Mouse (Mus musculus): ENCODE measurements around the gene Ddah1. TPM values are rescaled to one million over a fixed set of nuclear protein-coding genes. Genes with fewer than 3 reads are reported as not detected.

Ddah1 gene
- polyA plus RNA-seq, 1 experiment from 2014 or later, result 85.9 TPM

DNA sequence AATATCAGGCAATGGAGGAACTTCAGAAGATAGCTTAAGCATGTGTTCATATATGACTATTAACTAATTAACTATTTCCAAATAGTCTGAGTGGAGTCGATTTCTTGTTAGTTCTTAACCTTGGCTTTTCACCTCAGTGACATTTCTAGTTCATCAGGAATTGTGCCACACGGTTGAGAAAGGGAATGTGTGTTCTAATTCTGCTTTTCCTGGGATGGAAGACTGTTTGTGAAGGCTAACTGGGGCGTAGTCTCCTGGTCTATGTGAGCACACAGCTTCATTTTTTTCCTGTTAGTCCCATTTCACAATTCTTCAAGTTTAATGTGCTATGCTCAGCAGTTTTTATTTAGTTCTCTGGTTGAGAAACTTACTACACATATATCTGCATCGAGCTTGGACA is 65.2 kb downstream of the Ddah1 start:
- H3K4me1 ChIP-seq, result peaks cover 37% of the 10 kb centered on the region
- H3K9me3 ChIP-seq, result no peaks in the 10 kb centered on the region
- WGBS, result 82% methylated on average over 4 of the region's 4 CpGs
- ATAC-seq (ENCODE audit: low FRiP score), result no peak
- H3K9ac ChIP-seq, result no peak overlapping the region
- H3K4me3 ChIP-seq (replicated peaks), result no peak overlapping the region
- H3K4me2 ChIP-seq, result no peak overlapping the region
- H3K27me3 ChIP-seq, result no peaks in the 10 kb centered on the region
- no peak overlapping the region for H3K27ac ChIP-seq
- no peaks in the 10 kb centered on the region for H3K36me3 ChIP-seq (replicated peaks)

DNA sequence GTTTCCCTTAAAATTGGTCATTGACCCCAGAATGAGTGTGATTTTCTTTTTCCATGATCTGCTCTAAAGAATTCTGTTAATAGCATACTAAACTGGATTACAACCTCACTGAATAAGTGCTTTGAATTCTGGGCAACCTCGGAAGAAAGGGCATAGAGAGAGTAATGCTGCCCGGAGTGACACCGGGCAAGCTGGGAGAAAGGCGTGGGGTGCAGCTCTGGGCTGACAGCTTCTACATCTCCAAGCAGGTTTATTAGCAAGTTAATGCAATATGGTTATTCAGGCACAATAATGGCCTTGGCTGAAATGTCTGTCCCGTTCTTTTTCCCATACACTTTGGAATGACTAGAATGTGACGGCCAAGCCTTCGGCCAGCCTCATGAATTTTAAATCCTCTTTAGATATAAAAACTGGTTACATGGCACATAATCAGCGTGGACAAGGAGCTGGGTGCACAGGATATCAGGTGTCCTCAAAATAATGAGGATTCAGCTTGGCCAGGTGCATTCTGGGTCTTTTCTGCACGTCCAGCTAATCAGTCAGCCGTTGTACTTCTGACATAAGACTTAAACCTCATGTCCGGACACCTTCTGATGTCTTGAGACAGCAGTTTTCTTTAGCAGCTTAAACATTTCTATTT is 67.1 kb downstream of the Ddah1 start:
- peak overlapping the region; percentile 70; the same call in 1 of the 2 replicates for H3K27ac ChIP-seq
- ATAC-seq (ENCODE audit: low FRiP score), result peak; percentile 81
- WGBS, result 18% methylated on average over 11 of the region's 11 CpGs

DNA sequence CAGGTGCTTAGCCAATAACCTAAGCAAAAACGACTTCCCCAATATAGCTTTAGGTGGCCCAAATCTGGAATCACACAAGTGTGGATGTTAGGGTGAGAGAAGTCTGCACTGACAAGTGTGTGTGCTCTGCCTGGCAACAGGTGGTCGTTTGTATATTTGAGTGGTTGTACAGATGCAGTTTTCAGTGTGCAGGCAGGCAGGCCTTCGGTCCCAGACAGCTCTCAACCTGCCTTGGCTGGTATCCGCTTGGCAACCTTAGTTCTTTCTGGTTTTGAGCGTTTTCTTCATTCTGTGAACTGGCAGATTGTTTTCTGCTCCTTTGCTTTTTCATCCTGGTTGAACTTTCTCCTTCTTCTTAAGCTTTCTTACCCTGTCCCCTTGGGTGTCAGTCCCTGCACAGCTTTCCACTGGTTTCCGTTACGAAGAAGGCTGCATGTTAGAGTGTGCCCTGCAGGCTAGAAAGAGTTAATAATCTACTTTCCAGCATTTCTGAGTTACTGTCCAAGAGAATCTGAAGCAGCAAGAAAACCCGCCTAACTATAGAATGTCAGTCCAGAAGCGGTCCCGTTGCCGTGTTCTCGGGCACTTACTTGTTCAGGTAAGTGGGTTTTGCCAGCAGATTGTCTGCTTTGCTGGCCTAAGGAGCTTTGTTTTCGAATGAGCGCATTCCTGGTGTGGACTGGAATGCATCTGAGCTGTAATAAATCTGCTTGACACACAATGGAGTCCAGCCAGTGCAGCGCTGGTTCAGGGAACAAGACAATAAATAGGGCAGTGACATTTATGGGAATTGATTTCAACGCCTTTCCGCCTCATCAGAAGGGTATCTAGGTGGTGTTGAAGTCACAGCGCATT is 68.9 kb downstream of the Ddah1 start:
- no peaks in the 10 kb centered on the region for H3K9me3 ChIP-seq
- no peaks in the 10 kb centered on the region for H3K36me3 ChIP-seq (replicated peaks)
- H3K4me3 ChIP-seq (replicated peaks), result no peak overlapping the region
- WGBS, result 44% methylated on average over 18 of the region's 18 CpGs
- ATAC-seq (ENCODE audit: low FRiP score), result no peak
- H3K4me1 ChIP-seq, result peaks cover 38% of the 10 kb centered on the region
- H3K9ac ChIP-seq, result no peak overlapping the region
- H3K4me2 ChIP-seq, result peak overlapping the region; percentile 6; the same call in 1 of the 2 replicates
- H3K27ac ChIP-seq, result peak overlapping the region; percentile 65
- H3K27me3 ChIP-seq, result no peaks in the 10 kb centered on the region

More for the DNA sequence above, 67.1 kb downstream of the Ddah1 start:
- Histone ChIP-seq H3K27me3 (no peaks in the 10 kb centered on the region), H3K9ac (no peak overlapping the region), H3K36me3 (replicated peaks) (no peaks in the 10 kb centered on the region), H3K4me2 (peak overlapping the region; percentile 10; the same call in 1 of the 2 replicates), H3K4me1 (peaks cover 38% of the 10 kb centered on the region), H3K4me3 (replicated peaks) (no peak overlapping the region), H3K9me3 (no peaks in the 10 kb centered on the region)

DNA sequence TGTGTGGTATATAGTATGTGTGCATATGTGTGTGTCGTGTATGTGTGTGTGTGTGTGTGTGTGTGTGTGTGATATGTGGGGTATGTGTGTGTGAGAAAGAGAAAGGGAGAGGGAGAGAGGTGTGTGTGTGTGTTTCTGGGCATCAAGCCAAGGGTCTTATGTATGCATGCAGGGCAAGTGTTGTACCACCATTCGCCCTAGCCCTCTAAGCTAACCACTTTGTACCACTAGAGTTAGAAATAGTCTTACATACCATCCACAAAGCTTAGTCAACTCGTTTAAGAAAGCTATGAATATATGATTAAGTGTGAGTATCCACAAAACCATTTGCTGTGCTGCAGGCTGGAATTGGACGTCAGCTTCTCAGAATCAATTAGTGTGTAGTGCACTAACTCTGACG is 70.4 kb downstream of the Ddah1 start:
- no peak for ATAC-seq (ENCODE audit: low FRiP score)
- WGBS, result 52% methylated on average over 5 of the region's 5 CpGs

DNA sequence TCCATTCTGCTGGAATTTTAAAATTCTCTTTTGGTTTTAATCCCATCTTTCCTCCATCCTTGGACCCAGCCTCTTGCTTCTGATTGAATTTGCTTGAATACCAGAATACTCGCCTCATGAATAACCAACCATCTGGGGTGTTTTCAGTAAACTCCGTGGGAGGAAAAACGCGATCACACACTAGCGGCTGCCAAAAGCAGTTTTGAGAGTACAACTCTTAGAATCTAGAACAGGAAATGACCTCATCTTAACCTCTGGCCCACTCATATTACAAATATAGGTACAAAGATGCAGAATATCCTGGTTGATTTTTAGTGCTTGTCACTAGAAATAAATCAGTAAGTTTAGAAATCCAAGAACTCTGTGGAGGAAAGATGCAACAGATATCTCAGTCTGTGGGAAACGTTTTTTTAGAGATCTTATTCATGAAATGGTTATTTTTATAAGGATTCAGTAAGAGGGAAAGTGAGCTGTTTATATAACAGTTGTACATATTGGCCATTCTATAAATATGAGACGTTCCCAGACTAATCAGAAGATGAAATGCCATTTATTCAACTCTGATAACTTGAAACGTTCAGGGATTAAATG is 75.6 kb downstream of the Ddah1 start:
- no peak for ATAC-seq (ENCODE audit: low FRiP score)
- no peaks in the 10 kb centered on the region for H3K9me3 ChIP-seq
- no peak overlapping the region for H3K4me3 ChIP-seq (replicated peaks)
- H3K4me2 ChIP-seq, result no peak overlapping the region
- H3K27me3 ChIP-seq, result no peaks in the 10 kb centered on the region
- WGBS, result 74% methylated on average over 8 of the region's 8 CpGs
- H3K36me3 ChIP-seq (replicated peaks), result peaks cover 2% of the 10 kb centered on the region; the same call in 1 of the 2 replicates
- 0 out of 2 replicates have a peak overlapping the region, but pooled peaks have one; percentile 19 for H3K27ac ChIP-seq
- no peak overlapping the region for H3K9ac ChIP-seq
- H3K4me1 ChIP-seq, result peaks cover 3% of the 10 kb centered on the region; the same call in 1 of the 2 replicates

More for the DNA sequence above, 70.4 kb downstream of the Ddah1 start:
- no peaks in the 10 kb centered on the region for H3K9me3 ChIP-seq
- no peak overlapping the region for H3K4me2 ChIP-seq
- no peak overlapping the region for H3K9ac ChIP-seq
- no peaks in the 10 kb centered on the region for H3K36me3 ChIP-seq (replicated peaks)
- H3K27me3 ChIP-seq, result no peaks in the 10 kb centered on the region
- peaks cover 41% of the 10 kb centered on the region for H3K4me1 ChIP-seq
- no peak overlapping the region for H3K4me3 ChIP-seq (replicated peaks)
- H3K27ac ChIP-seq, result no peak overlapping the region

DNA sequence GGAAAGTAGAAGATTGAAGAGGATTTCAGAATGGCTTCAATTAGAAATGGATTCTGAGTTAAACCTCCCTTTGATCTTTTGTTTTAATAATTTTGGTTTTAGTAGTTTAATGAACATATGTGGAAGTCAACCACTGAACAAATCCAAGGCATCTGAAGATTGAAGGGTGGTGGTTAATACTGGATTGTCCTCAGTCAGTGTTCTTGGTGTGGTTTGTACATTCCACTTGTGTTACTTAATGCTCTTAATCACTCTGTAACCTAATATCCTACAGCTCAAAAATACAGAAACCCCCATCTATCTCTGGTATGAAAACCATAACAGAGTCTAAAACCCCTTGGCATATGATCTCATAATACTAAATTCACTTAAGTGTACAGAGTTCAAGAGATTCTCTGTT is 79.8 kb downstream of the Ddah1 start:
- H3K36me3 ChIP-seq (replicated peaks), result peaks cover 9% of the 10 kb centered on the region; the same call in 1 of the 2 replicates
- no peak overlapping the region for H3K4me2 ChIP-seq
- H3K4me3 ChIP-seq (replicated peaks), result no peak overlapping the region
- no peaks in the 10 kb centered on the region for H3K9me3 ChIP-seq
- H3K27ac ChIP-seq, result no peak overlapping the region
- no peaks in the 10 kb centered on the region for H3K27me3 ChIP-seq
- no peak overlapping the region for H3K9ac ChIP-seq
- no peak for ATAC-seq (ENCODE audit: low FRiP score)
- no peaks in the 10 kb centered on the region for H3K4me1 ChIP-seq

DNA sequence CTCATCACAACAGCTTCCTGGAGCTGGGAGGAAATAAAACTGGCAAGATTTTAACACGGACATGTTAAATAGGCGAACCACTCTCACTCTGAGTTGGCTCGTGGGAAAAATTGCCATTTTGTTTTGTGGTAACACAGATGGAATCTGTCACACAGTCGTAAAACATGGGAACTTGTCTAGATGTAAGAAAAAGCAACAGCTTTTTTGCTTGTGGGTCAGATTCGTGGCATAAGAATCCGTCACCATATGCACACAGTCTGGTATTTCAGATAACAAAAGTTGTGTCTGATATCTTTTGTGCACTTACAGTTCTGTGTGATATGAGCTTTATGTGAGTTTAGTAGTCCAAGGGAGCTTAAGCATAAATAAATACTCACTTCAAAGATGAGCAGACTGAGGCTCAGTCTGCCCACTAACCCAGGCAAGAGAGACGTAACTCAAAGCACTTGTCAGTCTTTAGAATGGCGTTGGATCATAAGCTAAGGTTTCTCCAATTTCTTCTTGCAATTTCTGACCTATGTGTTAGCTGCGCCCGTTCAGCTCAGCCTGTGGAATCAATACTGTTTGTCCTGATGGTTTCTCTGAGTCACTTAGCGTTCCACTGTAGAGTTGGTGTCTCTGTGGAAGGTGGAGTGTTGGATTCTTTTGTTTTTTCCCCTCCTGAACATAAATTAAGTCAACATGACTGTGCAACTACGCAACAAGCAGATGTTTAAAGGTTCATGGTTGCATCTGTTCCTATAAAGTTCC is 83.7 kb downstream of the Ddah1 start:
- H3K4me1 ChIP-seq, result no peaks in the 10 kb centered on the region
- 84% methylated on average over 12 of the region's 12 CpGs for WGBS
- ATAC-seq (ENCODE audit: low FRiP score), result no peak
- no peaks in the 10 kb centered on the region for H3K27me3 ChIP-seq
- H3K36me3 ChIP-seq (replicated peaks), result peaks cover 9% of the 10 kb centered on the region; the same call in 1 of the 2 replicates
- H3K27ac ChIP-seq, result no peak overlapping the region
- no peak overlapping the region for H3K4me2 ChIP-seq
- H3K9me3 ChIP-seq, result no peaks in the 10 kb centered on the region
- no peak overlapping the region for H3K9ac ChIP-seq
- H3K4me3 ChIP-seq (replicated peaks), result no peak overlapping the region

DNA sequence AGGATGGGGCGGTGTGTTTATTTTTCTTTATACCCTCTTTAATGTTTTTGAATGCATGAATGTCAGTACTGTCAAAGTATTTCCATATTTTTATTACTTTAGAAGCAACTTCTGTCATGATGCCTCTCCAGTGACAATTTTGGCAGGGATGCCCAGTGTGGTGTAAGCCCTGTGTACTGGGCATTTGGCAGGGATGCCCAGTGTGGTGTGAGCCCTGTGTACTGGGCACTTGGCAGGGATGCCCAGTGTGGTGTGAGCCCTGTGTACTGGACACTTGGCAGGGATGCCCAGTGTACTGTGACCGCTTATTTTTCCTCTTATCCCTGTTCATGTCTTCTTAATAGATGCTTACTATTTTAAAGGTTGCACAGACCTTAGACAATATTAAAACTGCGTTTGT is 85.4 kb downstream of the Ddah1 start:
- no peak for ATAC-seq (ENCODE audit: low FRiP score)
- Histone ChIP-seq H3K4me2 (no peak overlapping the region), H3K27ac (no peak overlapping the region), H3K4me1 (no peaks in the 10 kb centered on the region), H3K9me3 (no peaks in the 10 kb centered on the region), H3K27me3 (no peaks in the 10 kb centered on the region), H3K4me3 (replicated peaks) (no peak overlapping the region), H3K9ac (no peak overlapping the region), H3K36me3 (replicated peaks) (peaks cover 9% of the 10 kb centered on the region; the same call in 1 of the 2 replicates)
- 91% methylated on average over 3 of the region's 3 CpGs for WGBS

DNA sequence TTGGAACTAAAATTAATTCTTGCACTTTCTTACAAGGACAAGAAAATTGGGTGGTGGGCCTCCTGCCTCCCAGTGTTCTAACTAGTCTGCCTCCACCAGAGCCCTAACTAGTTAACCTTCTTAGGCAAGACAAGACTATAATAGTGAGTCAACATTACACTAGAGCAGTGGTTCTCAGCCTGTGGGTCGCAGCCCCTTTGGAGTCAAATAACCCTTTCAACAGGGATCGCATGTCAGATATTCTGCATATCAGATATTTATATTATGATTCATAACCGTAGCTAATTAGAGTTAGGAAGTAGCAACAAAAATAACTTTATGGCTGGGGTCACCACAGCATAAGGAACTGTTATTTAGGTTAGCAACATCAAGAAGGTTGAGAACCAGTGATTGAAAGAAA is 86.4 kb downstream of the Ddah1 start:
- Histone ChIP-seq H3K36me3 (replicated peaks) (no peaks in the 10 kb centered on the region), H3K27ac (no peak overlapping the region), H3K27me3 (no peaks in the 10 kb centered on the region), H3K4me2 (no peak overlapping the region), H3K4me1 (no peaks in the 10 kb centered on the region), H3K4me3 (replicated peaks) (no peak overlapping the region), H3K9ac (no peak overlapping the region), H3K9me3 (no peaks in the 10 kb centered on the region)
- ATAC-seq (ENCODE audit: low FRiP score), result no peak
- WGBS, result 90% methylated on average over 3 of the region's 3 CpGs

DNA sequence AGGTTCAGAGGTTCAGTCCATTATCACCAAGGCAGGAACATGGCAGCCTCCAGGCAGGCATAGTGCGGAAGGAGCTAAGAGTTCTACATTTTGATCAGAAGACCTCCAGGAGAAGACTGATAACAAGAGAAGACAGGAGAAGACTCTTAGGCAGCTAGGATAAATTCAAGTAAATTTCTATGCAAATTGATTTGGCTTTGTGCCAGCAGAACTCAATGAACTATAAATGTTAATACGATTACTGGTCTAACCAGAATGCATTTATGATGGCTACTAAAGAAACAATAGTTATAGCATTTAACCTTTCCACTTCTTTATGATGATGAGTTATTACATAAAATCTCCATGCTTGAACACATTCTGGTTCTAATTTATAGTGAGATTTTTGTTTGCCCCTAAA is 87.8 kb downstream of the Ddah1 start:
- Histone ChIP-seq H3K4me3 (replicated peaks) (no peak overlapping the region), H3K4me1 (no peaks in the 10 kb centered on the region), H3K9ac (no peak overlapping the region), H3K27me3 (no peaks in the 10 kb centered on the region), H3K36me3 (replicated peaks) (no peaks in the 10 kb centered on the region), H3K9me3 (no peaks in the 10 kb centered on the region), H3K27ac (no peak overlapping the region), H3K4me2 (no peak overlapping the region)
- ATAC-seq (ENCODE audit: low FRiP score), result no peak
- WGBS, result 83% methylated on average over 2 of the region's 2 CpGs

DNA sequence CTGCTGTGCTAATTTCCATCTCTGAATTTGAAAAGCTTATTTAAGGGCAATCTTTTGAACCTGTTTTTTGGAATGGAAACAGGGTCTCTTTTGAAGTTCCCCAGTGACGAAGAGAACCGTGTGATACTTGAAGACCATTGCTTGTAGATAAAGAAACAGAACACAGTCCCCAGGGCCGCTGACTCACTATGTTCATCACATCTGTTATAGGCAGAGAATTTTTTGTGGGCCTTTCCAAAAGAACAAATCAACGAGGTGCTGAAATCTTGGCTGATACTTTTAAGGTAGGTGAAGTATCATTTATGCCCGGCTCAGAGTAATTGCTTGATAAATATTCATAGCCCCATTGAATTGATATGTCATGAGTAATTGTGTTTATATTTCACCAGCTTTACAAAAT is 93.6 kb downstream of the Ddah1 start:
- 0 out of 2 replicates have a peak, but pooled peaks cover 7% of the 10 kb centered on the region for H3K4me1 ChIP-seq
- 61% methylated on average over 5 of the region's 5 CpGs for WGBS
- H3K36me3 ChIP-seq (replicated peaks), result 0 out of 2 replicates have a peak, but pooled peaks cover 3% of the 10 kb centered on the region
- no peak overlapping the region for H3K4me3 ChIP-seq (replicated peaks)
- H3K9ac ChIP-seq, result no peak overlapping the region
- no peaks in the 10 kb centered on the region for H3K27me3 ChIP-seq
- no peak for ATAC-seq (ENCODE audit: low FRiP score)
- peaks cover 1% of the 10 kb centered on the region; the same call in 1 of the 2 replicates for H3K9me3 ChIP-seq
- H3K4me2 ChIP-seq, result no peak overlapping the region
- no peak overlapping the region for H3K27ac ChIP-seq

DNA sequence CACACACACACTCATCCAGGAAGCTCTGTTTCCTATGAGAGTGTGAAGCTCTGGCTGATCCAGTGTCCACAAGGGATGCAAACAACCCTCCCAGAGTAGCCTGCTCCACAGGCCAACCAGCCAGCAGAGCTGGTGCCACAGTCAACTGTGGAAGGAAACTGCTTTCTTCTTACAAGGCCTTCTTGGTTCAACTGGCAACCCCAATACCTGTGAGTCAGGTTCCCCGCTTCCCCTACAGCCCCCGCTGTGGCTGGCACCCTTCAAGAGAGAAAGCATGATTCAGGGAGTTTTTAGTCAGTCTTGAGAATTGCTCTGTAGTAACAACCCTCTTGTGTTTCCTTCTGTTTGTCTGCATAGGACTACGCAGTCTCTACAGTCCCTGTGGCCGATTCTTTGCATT is 94.3 kb downstream of the Ddah1 start:
- Histone ChIP-seq H3K36me3 (replicated peaks) (0 out of 2 replicates have a peak, but pooled peaks cover 9% of the 10 kb centered on the region), H3K27me3 (no peaks in the 10 kb centered on the region), H3K9ac (no peak overlapping the region), H3K4me3 (replicated peaks) (no peak overlapping the region), H3K27ac (no peak overlapping the region), H3K9me3 (peaks cover 7% of the 10 kb centered on the region; the same call in 1 of the 2 replicates), H3K4me2 (no peak overlapping the region), H3K4me1 (0 out of 2 replicates have a peak, but pooled peaks cover 7% of the 10 kb centered on the region)
- ATAC-seq (ENCODE audit: low FRiP score), result no peak
- WGBS, result 94% methylated on average over 4 of the region's 4 CpGs
